Mouse (Mus musculus) urinary bladder, adult 2 months (tissue): ENCODE results near the gene Nexn. TPM values are rescaled to one million over a fixed set of nuclear protein-coding genes. Genes with fewer than 3 reads are reported as not detected.
"Not testable (repeated sequence)": the region's sequence is repeated elsewhere in the genome, so short reads cannot be mapped to it uniquely, and the experiment has no call there.

Source experiments
- DNase-seq: peaks from one replicate; pipeline ENCODE4 v3.0.0; 2022; ENCODE audit warnings: low spot score
- polyA plus RNA-seq: library from polyadenylated mRNA; depleted of rRNA; stranded (reverse); fragments of >200 nt; gene quantifications from 2 replicates; pipeline ENCODE4 v1.2.3, GENCODE M21; 2012; rRNA removed

Gene Nexn
- polyA plus RNA-seq: 12.7 and 38.4 TPM in 2 replicates

DNA sequence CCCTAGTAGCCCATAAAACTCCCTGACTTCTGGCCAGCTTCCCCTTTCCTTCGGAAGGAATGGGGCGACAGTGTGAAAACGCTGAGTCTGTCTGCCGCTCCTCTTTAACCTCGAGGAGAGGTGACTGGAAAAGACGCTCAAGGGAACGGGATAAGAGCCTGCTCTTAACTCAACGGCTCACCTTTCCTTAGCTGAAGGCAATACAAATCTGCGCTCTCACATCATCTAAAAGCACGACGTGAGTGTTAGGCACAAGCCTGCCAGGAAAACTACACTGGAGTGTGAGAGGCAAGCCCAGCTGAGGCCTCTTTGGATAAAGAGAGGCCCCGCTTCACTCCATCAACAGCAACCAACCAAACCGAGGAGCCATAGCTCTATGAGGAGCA lies at the start of gene Nexn:
Gene Nexn, minus strand, starts transcription at position 315 of the 386 bp plus-strand sequence.
- no peak for DNase-seq

DNA sequence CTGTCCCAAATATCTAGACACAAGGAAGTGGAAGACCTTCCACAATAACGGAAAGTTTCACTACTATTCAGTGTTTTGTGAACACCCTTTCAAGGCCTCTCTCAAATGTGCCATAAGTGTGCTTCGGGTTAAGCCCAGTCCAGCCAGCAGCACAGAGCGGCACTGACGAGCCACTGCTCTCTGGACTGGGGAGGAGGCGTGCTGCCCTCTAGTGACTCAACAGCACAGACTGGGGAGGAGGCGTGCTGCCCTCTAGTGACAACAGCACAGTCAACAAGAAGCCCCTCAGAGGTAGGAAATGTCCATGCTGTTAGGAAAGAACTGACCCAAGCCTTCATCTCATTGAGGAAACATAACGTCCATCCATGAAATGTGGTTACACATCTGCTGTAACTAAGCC lies 49.5 kb upstream of the Nexn start:
- peak; percentile 51 for DNase-seq

DNA sequence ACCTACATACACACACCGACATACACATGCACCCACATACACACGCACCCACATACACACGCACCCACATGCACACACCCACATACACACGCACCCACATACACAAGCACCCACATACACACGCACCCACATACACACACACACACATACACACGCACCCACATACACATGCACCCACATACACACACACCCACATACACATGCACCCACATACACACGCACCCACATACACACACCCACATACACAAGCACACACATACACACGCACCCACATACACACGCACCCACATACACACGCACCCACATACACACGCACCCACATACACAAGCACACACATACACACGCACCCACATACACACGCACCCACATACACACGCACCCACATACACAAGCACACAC lies 48.5 kb upstream of the Nexn start:
- DNase-seq: not testable (repeated sequence)

DNA sequence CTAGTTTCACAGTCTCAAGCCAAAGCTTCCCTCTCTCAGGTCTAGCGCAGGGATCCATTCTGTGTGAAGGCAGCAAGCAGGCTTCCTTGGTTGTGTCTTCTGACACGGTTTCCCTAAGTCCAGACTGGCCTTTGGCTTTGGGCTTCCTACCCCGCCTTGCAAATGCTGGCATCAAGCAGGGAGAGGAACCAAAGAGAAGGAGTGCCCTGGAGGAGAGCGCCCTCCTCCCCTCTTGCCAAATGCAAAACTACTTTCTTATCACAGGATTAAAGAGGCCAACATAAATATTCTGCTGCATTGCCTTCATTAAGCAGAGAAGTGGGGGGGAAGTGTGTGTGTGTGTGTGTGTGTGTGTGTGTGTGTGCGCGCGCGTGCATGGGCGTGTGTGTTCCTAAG lies 43.1 kb upstream of the Nexn start:
- no peak for DNase-seq

DNA sequence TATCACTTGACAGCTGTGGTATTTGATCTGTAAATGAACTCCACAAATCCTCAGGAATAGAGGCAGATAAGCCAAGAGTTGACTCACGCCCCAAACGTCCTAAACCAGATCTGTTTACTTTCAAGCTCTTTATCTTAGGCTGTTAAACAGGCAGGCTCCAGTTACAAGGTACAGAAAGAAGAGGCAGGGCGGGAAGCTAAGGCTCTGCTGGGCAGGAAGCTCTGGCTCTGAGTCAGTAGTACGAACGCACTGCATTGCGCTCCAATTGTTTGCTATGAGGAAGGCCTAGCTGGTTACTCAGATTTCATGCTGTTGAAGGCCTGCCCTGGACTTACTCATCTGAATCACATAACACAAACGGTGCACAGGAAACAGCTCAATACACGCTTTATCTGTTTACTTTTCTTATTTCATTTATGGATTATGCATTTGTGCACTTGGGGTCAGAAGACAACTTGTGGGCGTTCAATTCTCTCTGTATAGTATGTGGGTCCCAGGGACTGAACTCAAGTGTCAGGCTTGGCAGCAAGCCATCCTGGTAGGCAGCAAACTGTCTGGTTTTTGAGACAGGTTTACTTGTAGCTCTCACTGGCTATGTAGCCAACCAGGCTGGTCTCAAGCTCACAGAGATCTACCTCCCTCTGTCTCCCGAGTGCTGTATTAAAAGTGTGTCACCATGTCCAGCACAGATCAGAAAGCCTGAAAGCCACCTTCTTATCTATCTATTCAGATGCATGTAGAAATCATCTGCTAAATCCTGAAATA lies 42.5 kb upstream of the Nexn start:
- no peak for DNase-seq

DNA sequence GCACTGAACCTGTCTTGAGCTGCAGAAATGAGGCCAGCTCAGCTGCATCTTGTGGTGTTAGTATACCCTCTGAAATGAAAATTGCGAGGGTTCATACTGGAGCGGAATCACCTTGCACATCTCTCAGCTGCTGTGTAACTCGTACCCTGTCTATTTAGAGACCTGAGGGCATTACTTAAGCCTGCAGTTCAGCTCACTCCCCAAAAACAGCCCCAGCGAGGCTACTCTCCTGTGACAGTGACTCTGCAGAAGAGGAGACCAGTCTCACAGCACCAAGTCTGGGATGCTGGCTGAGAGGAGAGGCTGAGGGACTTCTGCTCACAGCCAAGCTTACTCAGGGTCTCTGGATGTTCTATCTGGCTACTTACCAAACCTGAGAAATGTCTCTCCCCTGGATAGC lies 39.8 kb upstream of the Nexn start:
- DNase-seq: no peak

DNA sequence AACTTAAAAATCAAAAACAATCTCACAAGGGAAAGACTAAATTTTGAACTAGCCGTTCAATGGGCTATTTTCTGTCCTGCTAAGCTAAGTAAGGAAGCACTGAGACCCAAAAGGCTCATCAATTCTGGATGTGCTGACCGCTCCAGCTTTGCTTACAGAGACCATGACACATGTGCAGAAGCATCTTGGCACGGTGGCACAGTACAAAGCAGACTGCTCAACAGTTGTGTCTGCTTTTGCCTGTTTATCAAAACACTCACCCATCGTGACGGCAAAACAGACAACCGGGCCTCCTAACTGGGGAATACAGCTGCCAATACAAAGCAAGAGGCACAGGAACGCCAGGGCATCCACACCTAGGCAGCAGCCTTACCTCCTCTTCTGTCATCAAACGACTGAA lies 38.9 kb upstream of the Nexn start:
- no peak for DNase-seq

DNA sequence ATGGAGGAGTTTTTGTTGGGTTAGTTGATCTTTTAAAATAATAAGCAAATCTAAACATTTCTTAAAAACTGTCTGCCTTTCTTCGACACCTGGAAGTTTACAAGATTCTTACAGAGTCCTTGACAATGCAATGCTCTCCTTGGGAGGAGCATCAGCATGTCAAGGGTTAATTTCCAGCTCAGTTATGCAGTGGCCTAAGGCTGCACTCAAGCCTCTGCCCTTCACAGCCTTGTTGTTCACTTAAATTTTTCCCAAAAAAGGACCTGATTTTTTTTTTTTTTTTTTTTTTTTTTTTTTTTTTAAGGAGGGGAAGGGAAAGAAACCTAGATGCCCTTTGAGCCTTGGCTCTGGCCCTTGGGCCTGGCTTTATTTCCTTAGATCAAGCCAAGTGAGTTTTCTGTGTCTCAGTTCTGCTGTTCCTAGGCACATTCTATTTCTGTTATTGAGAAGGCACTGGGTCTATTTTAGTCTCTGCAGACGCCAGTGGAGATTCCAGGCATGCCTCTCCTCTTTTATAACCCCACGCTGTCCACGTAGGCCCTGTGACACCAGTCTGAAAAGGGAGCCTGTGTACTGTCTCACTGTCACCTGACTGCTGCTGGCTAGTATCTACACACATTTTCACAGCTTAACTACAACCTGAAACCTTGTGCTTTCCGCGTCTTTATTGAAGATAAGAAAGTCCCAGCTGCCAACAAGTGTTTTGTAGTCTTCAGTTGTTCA lies 38.1 kb upstream of the Nexn start:
- no peak for DNase-seq

DNA sequence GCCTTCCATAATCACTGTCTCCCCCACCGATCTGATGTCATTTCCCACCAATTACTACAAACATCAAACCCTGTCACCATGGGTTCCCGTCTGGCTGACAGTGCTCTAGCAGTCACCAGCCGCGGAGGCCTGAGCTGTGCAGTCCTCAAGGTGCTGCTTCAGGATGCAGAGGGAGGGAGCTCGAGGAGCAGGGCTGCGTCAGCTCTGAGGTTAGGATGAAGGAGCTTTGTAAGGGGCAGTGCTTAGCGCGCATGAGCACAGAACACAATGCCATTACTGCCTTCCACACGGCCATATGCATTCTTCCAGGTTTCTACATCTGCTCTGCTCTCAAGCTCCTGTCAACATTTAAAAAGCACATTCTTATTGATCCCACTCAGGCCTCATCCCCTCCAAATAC lies 36.8 kb upstream of the Nexn start:
- no peak for DNase-seq

DNA sequence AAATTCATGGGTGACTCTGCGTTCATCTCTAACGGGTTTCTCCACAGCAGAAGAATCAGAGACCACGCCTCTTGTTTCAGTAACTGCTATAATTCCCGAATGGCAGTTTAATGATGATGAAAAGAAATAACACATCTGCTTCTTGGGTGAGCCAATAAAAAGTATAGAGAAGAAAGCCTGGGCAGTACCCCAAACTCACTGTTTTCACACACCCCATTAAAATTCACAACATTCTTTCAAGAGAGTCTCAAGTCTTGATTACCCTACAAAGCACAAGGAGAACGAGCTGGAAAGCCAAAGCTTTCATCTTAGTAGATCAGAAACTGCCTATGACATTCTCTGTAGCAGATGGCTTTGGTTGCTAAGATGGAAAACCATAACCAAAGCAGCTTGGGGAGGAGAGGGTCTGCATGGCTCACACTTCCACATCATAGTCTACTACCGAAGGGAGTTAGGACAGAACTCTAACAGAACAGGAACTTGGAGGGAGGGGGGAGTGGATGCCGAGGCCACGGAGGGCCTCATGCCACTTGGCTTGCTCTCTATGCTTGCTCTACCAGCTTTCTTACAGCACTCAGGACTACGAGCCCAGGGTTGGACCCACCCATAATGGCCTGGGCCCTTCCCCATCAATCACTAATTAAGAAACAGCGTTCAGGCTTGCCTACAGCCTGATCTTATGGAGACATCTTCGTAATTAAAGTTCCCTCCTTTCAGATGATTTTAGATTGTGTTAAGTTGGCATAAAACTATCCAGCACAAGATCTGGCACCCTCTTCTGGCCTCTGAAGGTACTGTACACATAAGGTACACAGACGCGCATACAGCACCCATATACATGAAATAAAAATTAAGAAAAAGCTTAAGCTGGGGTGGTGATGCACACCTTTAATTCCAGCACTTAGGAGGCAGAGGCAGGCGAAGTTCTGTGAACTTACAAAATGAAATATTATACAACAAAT lies 34.5 kb upstream of the Nexn start:
- DNase-seq: no peak

DNA sequence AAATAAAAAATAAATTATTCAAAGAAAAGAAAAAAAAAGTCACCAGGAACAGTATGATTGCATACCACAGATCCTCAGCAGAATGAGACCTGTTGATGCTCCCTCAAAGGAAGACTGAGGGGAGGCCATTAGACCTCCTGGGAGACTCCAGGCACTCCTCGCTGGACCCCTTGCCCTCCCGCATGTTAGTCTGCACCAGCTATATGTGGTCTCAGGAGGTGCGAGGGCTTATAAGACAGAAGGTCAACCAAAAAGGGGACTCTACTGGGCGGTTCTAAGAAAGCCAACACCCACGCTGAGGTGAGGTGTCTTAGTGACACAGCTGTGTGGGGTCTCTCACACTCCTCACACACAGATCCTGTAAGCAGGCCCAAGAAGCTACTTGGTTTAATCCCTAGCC lies 29.7 kb upstream of the Nexn start:
- no peak for DNase-seq

DNA sequence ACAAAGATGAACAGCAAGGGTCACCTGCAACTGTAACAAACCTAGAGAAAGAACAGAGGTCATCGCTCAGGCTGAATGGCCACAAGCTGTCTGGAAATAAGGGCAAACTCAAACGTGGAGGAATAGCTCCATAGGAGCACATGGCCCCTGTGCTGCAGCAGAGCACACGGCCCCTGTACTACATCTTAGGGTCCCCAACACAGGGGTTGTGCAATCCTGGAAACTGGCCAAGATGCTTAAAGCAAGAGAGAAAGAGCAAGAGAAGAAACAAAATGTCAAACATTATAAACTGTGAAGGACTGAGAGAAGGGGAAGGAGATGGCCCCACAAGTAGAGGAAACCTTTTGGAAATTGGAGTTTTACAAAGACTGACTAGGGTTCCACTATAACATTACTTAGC lies 28.2 kb upstream of the Nexn start:
- DNase-seq: no peak

DNA sequence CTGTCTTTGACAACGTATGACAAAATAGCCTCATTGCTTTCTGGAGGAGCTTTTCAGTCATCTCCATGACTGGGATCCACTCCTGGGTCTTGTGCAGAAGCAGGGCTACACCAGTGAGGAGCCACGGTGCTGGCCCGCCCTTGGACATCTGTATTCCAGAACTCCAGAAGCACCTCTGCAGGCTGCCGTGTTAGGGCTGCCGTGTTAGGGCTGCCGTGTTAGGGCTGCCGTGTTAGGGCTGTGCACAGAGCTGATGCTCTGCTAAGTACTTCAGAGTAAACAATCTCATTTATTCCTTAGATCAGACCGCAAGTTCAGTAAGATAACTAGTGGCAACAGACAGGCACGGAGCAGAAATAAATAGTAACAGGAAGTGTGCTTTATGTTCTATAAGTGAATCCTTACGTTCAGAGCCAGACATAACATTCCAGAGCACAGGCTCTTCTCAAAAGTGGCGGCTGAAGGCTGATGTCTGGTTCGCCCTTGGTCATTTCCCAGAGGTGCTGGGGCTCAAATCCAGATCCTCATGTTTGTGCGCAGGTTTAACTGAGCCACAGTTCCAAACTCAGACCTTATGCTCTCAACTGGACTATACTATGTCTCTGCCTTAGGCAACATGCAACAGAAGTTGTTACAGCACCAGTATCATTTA lies 27.5 kb upstream of the Nexn start:
- DNase-seq: no peak

DNA sequence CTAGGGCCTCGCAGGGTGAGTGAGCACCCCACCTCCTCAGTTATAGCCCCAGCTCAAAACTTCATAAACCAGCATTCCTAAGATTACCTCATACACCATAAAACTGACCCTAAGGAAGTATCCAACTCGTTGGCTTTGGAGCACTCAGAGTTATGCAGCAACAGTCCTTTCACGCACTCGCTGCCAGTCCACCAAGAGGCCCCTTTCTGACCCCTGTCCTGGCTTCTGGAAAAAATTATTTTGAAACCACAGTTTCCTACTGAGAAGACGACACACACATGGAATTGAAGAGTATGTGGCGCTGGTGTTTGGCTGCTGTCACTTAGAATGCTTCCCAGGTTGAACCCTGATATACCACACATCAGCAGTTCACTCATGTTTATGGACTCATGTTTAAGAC lies 25.7 kb upstream of the Nexn start:
- DNase-seq: no peak

DNA sequence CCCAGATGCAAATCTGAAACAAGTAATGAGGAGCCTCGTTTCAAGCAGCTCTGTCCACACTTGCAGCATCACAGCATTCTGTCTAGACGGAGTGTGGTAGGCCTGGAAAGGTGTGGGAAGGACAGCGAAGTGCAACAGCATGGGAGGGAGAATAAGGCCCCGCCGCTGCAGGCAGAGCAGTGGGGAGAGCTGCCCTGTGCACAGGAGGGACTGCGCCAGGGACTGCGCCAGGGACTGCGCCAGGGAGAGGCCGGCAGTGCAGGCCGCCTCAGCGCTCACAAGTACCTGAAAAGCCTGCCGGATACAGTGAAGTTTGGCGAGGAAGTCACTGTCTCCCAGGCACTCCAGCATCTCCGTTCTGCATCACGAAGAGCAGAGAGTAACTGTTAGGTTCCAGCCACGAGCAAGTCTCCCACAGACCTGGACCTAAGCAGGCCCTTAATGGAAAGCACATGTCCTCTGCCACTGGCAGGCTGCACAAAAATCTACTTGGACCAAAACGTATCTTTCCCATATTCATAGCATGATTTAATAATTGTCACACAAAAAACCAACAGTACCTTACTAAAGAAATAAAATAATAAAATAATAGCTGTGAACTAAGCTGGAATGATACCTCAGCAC lies 24.1 kb upstream of the Nexn start:
- DNase-seq: no peak

DNA sequence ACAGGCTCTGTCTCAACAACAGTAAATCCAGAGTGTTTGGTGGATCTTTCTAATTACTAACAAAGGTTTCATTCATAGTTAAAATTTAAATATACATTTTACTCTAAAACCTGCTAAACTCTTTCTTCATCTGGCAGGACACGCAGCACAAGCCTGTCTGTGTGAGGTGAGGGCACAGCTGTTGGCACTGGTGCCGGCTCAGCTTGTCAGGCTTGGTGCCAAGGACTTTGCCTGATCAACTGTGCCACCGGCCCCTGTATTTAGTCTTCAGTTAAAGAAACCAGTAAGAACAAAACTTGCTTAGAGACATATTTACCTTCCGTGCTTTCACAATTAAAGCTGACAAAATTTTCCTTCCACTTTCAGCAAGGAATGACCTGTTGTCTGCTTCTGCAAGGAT lies 22.6 kb upstream of the Nexn start:
- DNase-seq: no peak

DNA sequence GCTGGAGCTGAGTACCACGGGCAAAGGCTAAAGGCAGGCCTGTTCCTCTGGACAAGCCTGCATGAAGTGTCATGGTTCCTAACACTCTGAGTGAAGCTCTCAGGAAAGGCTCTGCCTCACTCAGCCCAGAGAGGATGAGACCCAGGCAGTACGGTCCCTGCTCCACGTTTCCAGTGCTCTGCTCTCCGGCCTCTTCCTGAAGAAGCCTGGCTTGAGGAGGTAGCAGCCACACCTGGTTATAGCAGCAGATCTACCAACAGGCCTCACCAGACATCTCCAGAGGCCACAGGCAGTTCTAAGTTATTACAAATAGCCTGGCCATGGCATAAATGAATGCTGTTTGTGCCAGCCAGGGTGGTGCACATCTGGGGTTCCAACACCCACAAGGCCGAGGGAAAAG lies 22.1 kb upstream of the Nexn start:
- no peak for DNase-seq

DNA sequence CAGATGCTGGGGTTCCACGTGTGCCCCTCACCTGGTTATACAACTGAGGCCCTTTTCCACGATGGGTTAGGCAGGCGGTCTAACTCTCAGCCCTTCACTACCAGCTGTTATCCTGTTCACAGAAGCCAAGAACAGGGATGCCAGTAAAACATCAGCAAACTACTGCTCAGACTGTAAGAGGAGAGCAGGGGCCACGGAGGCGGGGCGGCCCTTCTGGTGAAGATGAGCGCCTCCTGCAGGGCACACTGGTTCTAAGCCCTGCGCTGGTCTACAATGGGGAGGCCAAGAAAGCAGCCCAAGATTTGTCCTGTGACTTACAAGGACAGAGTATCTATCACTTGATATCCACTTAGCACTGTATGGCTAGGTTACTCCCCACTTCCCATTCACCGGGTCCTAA lies 21.7 kb upstream of the Nexn start:
- DNase-seq: no peak

DNA sequence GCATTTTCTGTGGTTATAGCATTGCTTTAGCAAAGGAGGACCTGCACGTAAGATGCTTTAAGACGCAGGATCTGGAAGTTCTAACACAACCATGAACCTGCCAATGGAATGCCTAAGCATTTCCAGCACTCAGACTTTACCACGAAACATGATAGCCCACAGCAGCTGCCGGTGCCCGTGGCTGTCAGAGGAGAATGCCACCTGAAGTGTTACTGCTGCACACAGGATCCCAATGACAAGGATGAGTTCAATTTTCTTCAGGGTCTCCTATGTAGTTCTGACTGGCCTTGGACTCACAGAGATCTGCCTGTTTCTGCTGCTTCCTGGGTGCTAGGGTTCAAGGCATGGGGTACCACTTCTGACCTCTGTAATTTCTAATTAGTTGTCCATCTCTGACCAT lies 18.6 kb upstream of the Nexn start:
- DNase-seq: no peak

DNA sequence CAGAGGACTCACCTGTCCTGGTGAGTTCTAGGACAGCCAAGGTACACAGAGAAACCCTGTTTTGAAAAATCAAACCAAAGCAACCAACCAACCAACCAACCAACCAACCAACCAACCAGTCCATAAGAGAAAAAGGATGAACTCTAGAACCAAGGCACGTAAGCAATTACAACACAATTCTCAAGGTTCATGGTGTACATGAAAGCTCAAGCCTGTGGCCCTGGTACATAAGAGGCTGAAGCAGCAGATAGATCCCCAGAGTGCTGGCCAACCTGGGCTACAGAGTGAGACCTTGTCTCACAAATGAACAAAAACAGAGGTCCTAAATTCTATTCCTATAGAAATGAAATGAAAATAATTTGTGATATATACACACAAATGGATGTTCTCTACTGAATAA lies 18.2 kb upstream of the Nexn start:
- DNase-seq: no peak

DNA sequence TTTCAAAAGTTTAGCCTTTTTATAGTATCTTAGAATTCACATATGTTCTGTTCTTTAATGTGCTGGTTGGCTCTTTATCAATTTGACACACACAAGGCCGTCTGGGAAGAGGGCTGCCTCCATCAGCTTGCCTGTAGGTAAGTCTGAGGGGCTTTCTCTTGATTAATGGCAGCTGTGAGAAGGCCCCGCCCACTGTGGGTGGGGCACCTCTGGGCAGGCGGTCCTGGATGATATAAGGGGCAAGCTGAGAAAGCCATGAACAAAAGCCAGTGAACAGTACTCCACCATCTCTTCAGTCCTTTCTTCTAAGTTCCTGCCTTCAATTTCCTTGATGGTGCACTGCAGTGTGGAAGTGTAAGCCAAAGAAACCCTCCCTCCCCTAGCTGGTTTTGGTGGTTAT lies 16.0 kb upstream of the Nexn start:
- no peak for DNase-seq

DNA sequence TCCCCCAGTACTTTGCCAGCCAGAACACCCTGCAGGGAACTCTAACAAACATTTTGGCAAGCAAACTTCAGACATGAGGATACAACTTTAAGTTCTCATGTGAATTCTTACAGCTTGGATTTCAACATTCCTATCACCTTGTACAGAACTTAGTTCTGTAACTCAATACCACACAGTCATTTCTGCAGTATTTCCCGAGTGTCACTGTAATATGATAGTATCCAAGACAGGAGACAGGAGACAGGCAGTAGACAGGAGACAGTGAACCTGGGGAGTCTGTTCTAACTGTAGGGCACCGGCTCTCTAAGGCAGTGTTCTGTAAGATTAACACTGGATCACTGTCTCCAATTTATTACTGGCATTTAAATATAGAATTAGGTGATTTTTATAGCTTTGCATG lies 12.3 kb upstream of the Nexn start:
- no peak for DNase-seq
